Mouse (Mus musculus) heart, embryonic 16.5 days (tissue): ENCODE measurements around the gene Fry. TPM values are rescaled to one million over a fixed set of nuclear protein-coding genes. Genes with fewer than 3 reads are reported as not detected.
A peak's percentile ranks its signal among the peaks of the same experiment; 100 is the strongest.

Source experiments
- ATAC-seq: fragments of 200-750 bp; cut with Nextera tagmentation; replicated peaks from 2 replicates; pipeline ENCODE4 v1.8.0; 2017; ENCODE audit warnings: moderate number of reproducible peaks; ENCODE audit not compliant: insufficient read depth, low FRiP score; ENCODE audit errors: extremely low read depth
- H3K27ac ChIP-seq: fragments of 300-500 bp; sonication (generic); 2 replicates; pipeline ENCODE4 v1.5.1; 2014; ENCODE audit warnings: mild to moderate bottlenecking, low read length, control low read depth, moderate library complexity
- H3K27me3 ChIP-seq: fragments of 300-500 bp; sonication (generic); 2 replicates; pipeline ENCODE4 v1.6.1; 2014; ENCODE audit warnings: low read length, mixed read lengths; ENCODE audit not compliant: control insufficient read depth, insufficient read depth
- H3K36me3 ChIP-seq: fragments of 300-500 bp; sonication (generic); 2 replicates; pipeline ENCODE4 v1.6.1; 2014; ENCODE audit not compliant: control insufficient read depth, insufficient read depth
- H3K4me1 ChIP-seq: fragments of 300-500 bp; sonication (generic); 2 replicates; pipeline ENCODE4 v1.6.1; 2014; ENCODE audit warnings: low read length, mixed read lengths; ENCODE audit not compliant: control insufficient read depth, insufficient read depth
- H3K4me2 ChIP-seq: fragments of 300-500 bp; sonication (generic); 2 replicates; pipeline ENCODE4 v1.6.1; 2014; ENCODE audit warnings: low read depth, mild to moderate bottlenecking, control low read depth, low read length
- H3K4me3 ChIP-seq: fragments of 300-500 bp; sonication (generic); 2 replicates; pipeline ENCODE4 v1.5.1; 2014; ENCODE audit warnings: mild to moderate bottlenecking, control low read depth, low read length
- H3K9ac ChIP-seq: fragments of 300-500 bp; sonication (generic); 2 replicates; pipeline ENCODE4 v1.6.1; 2014; ENCODE audit warnings: low read length, control low read depth
- H3K9me3 ChIP-seq: fragments of 300-500 bp; sonication (generic); replicated peaks from 2 replicates; pipeline ENCODE4 v1.6.1; 2016; ENCODE audit warnings: low read length; ENCODE audit not compliant: control insufficient read depth
- WGBS: fragments of 180-500 bp; shearing (Covaris S2); extraction: QIAGEN DNeasy Blood & Tissue Kit; methylation state at CpG from one replicate; pipeline ENCODE4 v1.1.7; 2014; 5-methylcytosine and 5-hydroxymethylcytosine counted together
- polyA plus RNA-seq: library from polyadenylated mRNA; unstranded; fragments of >200 nt; fragmentation: Nextera tagmentation; extraction: Ambion mirVana; gene quantifications from 2 replicates; pipeline ENCODE4 v1.2.1, GENCODE M21; 2015

Fry gene
- polyA plus RNA-seq, 1 experiment from 2014 or later = 32.6 TPM

DNA sequence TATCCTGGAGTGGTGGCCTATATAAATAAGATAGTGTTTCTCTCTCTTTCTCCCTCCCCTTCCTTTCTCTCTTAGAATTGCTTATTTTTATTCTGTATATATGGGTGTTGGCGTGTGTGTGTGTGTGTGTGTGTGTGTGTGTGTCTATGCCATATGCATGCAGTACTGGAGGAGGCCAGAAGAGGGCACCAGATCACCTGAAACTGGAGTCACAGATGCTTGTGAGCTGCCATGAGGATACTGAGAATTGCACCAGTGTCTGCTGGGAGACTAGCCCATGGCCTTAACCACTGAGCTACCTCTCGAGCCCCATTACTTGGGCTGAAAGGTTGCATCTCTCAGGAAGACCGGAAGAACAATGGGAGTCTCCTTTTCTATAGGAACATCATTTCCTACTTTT is 149.8 kb downstream of the Fry start:
- no peak overlapping the region for H3K9ac ChIP-seq
- peaks cover 3% of the 10 kb centered on the region; the same call in 1 of the 2 replicates for H3K36me3 ChIP-seq
- 90% methylated on average over 3 of the region's 3 CpGs for WGBS
- H3K9me3 ChIP-seq = 0 out of 2 replicates have a peak, but pooled peaks cover 3% of the 10 kb centered on the region
- no peak for ATAC-seq
- H3K27ac ChIP-seq = no peak overlapping the region
- peaks cover 7% of the 10 kb centered on the region for H3K4me1 ChIP-seq
- H3K4me2 ChIP-seq = no peak overlapping the region
- H3K4me3 ChIP-seq = no peak overlapping the region
- no peaks in the 10 kb centered on the region for H3K27me3 ChIP-seq

GRCm38 (mm10) chr5:150270468-150270867 is 152.0 kb downstream of the Fry start:
- Histone ChIP-seq H3K9ac (no peak overlapping the region), H3K27me3 (no peaks in the 10 kb centered on the region), H3K4me3 (no peak overlapping the region), H3K4me1 (peaks cover 9% of the 10 kb centered on the region), H3K9me3 (0 out of 2 replicates have a peak, but pooled peaks cover 3% of the 10 kb centered on the region), H3K27ac (no peak overlapping the region), H3K4me2 (0 out of 2 replicates have a peak overlapping the region, but pooled peaks have one; percentile 34), H3K36me3 (peaks cover 3% of the 10 kb centered on the region; the same call in 1 of the 2 replicates)
- no peak for ATAC-seq
- WGBS = 28% methylated on average over 4 of the region's 4 CpGs

- no peaks in the 10 kb centered on the region for H3K27me3 ChIP-seq
- no peak for ATAC-seq
- WGBS = 91% methylated on average over 9 of the region's 9 CpGs
- H3K36me3 ChIP-seq = peaks cover 3% of the 10 kb centered on the region; the same call in 1 of the 2 replicates
- 0 out of 2 replicates have a peak, but pooled peaks cover 3% of the 10 kb centered on the region for H3K9me3 ChIP-seq
- H3K4me3 ChIP-seq = no peak overlapping the region
- peaks cover 14% of the 10 kb centered on the region for H3K4me1 ChIP-seq
- no peak overlapping the region for H3K4me2 ChIP-seq
- H3K9ac ChIP-seq = no peak overlapping the region
- H3K27ac ChIP-seq = no peak overlapping the region
Observed at GRCm38 (mm10) chr5:150272173-150272572, 153.7 kb downstream of the Fry start.

DNA sequence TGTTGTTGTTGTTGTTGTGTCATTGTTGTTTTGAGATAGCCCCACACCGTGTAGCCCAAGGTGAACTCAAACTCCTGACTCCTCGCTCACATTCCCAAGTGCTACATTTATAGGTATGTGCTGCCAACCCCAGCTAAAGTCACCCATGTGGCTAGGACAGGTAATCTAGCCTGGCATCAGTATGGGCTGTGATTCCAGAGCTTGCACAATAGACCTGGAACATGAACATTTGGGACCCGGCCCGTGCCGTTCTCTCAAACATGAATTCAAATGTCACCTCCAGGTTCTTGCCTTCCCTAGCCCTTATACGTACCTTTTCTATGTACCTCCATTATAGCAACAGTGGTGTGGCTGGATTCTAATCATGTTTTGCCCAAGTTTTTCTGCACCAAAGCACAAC is 156.9 kb downstream of the Fry start:
- Histone ChIP-seq H3K36me3 (no peaks in the 10 kb centered on the region), H3K27me3 (no peaks in the 10 kb centered on the region), H3K9me3 (no peaks in the 10 kb centered on the region), H3K4me3 (no peak overlapping the region), H3K4me2 (no peak overlapping the region), H3K27ac (no peak overlapping the region), H3K4me1 (peaks cover 27% of the 10 kb centered on the region), H3K9ac (no peak overlapping the region)
- 92% methylated on average over 6 of the region's 6 CpGs for WGBS
- ATAC-seq = no peak

GRCm38 (mm10) chr5:150276611-150277010 is 158.2 kb downstream of the Fry start:
- ATAC-seq = peak; percentile 47
- 23% methylated on average over 4 of the region's 4 CpGs for WGBS
- Histone ChIP-seq H3K4me2 (no peak overlapping the region), H3K4me3 (no peak overlapping the region), H3K36me3 (peaks cover 2% of the 10 kb centered on the region; the same call in 1 of the 2 replicates), H3K27me3 (no peaks in the 10 kb centered on the region), H3K9me3 (0 out of 2 replicates have a peak, but pooled peaks cover 2% of the 10 kb centered on the region), H3K9ac (no peak overlapping the region), H3K4me1 (peaks cover 25% of the 10 kb centered on the region), H3K27ac (0 out of 2 replicates have a peak overlapping the region, but pooled peaks have one; percentile 3)

- Histone ChIP-seq H3K4me1 (peaks cover 19% of the 10 kb centered on the region), H3K4me2 (no peak overlapping the region), H3K9ac (no peak overlapping the region), H3K36me3 (peaks cover 2% of the 10 kb centered on the region; the same call in 1 of the 2 replicates), H3K4me3 (no peak overlapping the region), H3K27ac (no peak overlapping the region), H3K9me3 (0 out of 2 replicates have a peak, but pooled peaks cover 2% of the 10 kb centered on the region), H3K27me3 (no peaks in the 10 kb centered on the region)
- ATAC-seq = no peak
- WGBS = 75% methylated on average over 6 of the region's 6 CpGs
Observed at GRCm38 (mm10) chr5:150279387-150279786, 160.9 kb downstream of the Fry start.

- ATAC-seq = no peak
Observed at GRCm38 (mm10) chr5:150281084-150281483, 162.6 kb downstream of the Fry start.

GRCm38 (mm10) chr5:150282091-150282490 is 163.6 kb downstream of the Fry start:
- Histone ChIP-seq H3K9ac (no peak overlapping the region), H3K4me2 (no peak overlapping the region), H3K4me1 (peaks cover 14% of the 10 kb centered on the region), H3K27ac (no peak overlapping the region), H3K27me3 (no peaks in the 10 kb centered on the region), H3K36me3 (peaks cover 2% of the 10 kb centered on the region; the same call in 1 of the 2 replicates), H3K4me3 (no peak overlapping the region), H3K9me3 (0 out of 2 replicates have a peak, but pooled peaks cover 2% of the 10 kb centered on the region)
- ATAC-seq = no peak
- WGBS = 80% methylated on average over 7 of the region's 7 CpGs

More at GRCm38 (mm10) chr5:150281084-150281483, 162.6 kb downstream of the Fry start:
- H3K9ac ChIP-seq = no peak overlapping the region
- peaks cover 2% of the 10 kb centered on the region; the same call in 1 of the 2 replicates for H3K36me3 ChIP-seq
- H3K27ac ChIP-seq = no peak overlapping the region
- H3K4me1 ChIP-seq = peaks cover 19% of the 10 kb centered on the region
- no peak overlapping the region for H3K4me3 ChIP-seq
- H3K27me3 ChIP-seq = no peaks in the 10 kb centered on the region
- 76% methylated on average over 2 of the region's 2 CpGs for WGBS
- H3K4me2 ChIP-seq = no peak overlapping the region
- H3K9me3 ChIP-seq = 0 out of 2 replicates have a peak, but pooled peaks cover 2% of the 10 kb centered on the region

GRCm38 (mm10) chr5:150287949-150288348 is 169.5 kb downstream of the Fry start:
- no peak overlapping the region for H3K9ac ChIP-seq
- H3K4me2 ChIP-seq = no peak overlapping the region
- H3K4me3 ChIP-seq = no peak overlapping the region
- H3K27ac ChIP-seq = no peak overlapping the region
- no peak for ATAC-seq
- no peaks in the 10 kb centered on the region for H3K36me3 ChIP-seq
- WGBS = 81% methylated on average over 7 of the region's 7 CpGs
- no peaks in the 10 kb centered on the region for H3K9me3 ChIP-seq
- no peaks in the 10 kb centered on the region for H3K27me3 ChIP-seq
- H3K4me1 ChIP-seq = no peaks in the 10 kb centered on the region
